Mouse (Mus musculus) brain, adult 2 months (tissue): ENCODE data around the gene Rhobtb1.

ENCODE experiments used
- DNase-seq: peaks from one replicate; pipeline ENCODE4 v3.0.0; 2011; ENCODE audit warnings: low read depth, low spot score

The Rhobtb1 gene

DNA sequence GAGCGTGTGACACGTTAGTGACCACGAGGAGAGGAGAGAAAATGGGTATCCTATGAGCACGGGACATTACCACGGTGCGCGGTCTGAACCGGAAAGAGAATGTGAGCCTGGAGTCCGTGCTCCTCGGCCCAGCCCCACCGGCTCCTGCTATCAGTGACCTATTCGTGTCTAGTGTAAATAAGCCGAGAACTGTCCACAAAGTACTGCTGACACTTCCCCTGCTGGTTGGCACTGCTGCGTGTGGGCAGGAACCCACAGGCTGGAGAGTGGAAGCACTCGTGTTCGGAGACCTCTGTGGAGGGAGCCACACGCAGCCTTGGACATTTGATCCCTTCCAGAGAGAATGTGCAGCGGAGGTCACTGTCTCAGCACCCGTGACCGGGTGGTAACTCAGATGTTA is at the start of gene Rhobtb1:
TSS of gene Rhobtb1 (plus strand) at position 390 of the 400 bp plus-strand sequence.
- DNase-seq = no peak

DNA sequence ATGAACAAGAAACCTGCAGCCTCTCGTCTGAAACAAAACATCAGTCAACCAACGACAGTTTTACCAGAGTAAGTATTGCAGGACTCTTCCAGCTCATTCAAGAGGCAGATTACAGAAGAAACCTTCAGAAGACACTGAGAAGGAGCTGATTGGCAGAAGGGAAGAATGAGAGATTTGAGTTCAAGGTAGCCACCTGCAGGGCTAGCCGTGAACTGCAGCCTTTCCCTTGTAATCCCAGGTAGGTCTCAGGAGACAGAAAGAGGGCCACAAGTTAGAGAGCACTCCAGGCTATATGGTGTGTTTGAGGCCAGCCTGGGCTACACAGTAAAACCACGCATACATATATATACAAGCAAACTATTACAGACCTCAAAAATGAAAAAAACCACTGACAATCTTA is 49.2 kb upstream of the Rhobtb1 start:
- DNase-seq = peak; percentile 64

DNA sequence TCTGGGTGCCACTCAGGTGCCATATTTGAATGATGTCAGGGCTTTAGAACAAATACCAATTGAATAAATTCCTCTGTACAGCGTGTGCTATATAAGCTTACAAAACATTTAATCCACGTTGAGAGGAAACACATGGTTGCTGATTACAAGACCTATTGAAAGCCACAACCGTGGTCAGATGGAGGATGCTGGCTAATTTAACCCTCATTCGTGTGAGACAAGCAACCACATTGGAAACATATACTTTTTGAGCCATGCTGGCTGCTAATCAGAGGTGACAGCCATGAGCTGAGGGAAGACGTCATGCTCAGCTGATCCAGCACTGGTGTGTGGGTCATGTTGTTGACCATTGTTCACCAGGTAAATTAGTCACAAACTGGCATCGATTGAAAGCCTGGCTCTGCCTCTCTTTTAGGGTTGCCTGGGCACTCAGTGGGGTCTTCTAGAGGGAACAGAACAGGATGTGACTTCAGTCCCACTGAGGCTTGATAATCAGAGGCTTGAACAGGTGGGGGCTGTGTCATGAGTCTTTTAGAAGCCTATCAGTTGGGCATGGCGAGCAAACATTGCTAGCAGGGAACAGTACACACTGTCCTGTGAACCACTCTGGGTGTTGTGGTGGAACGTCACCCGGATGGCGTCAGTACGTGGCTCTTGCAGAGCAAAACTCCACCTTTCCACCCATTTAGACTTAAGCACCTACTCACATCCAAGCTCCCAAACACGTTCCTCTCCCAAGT is 46.9 kb upstream of the Rhobtb1 start:
- no peak for DNase-seq

DNA sequence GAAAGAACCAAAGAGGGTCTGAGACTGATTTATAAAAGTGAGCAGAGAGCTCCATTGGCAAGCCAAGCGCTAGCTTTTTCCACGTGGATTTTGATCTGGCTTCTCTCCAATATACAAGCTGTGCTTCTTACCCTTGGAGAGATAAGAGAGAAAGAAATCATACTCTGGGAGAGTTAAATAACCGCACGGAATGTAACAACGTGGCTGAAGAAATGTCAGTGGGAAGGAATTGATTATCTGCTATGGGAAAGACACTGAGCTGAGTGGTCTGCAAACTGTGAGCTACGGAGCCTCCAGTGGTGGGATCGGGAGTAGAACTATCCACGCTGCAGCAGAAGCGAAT is 46.4 kb upstream of the Rhobtb1 start:
- no peak for DNase-seq

DNA sequence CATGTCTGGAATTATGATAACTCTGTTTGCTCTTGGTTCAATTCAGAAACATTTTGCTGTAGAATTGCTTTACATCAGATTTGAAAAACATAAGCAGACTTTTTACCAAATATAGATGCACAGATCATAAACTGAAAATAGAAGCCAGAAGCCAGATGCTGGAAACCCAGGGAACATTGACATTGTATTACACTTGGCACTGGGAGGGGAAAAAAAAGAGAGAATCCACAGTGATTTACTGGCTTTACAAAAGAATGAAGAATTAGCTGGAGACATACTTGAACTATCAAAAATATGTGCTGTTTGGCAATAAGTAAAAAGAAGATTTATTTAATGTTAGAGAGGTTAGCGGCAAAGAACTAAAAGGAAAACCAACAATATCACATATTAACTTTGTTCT is 44.4 kb upstream of the Rhobtb1 start:
- DNase-seq = peak; percentile 20

DNA sequence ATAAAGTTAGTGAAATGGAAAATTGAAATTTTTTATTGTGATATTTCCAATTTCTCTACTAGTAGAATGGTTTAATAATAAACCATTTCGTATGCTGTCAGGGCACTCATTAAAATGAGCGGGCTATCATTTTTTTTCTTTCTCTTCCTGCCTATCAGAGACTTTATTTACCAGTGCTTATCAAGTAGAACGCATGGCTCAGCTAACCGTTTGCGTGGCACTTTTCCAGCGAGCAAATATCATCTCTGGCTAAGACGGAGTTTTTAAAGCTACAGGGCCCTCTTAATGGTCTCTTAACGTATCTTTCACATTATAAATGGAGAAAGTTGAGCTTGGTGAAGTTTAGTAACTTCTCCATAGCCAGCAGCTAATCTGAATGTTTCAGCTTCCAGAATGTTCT is 44.0 kb upstream of the Rhobtb1 start:
- DNase-seq = no peak

DNA sequence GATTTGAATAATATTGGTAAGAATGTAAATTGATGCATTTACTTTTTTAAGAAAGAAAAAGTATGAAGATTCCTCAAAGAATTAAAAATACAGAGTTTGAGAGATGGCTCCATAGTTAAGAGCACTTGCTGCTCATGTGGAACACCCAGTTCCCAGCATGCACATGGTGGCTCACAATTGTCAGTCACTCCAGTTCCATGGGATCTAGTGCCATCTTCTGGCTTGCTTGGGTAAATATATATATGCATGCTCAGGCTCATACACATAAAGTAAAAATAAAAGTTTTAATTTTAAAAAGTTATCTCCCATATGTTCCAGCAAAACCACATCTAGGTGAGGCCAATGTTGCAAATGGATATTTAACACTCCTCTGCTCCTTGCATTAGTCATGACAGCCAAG is 36.9 kb upstream of the Rhobtb1 start:
- peak; percentile 39 for DNase-seq

DNA sequence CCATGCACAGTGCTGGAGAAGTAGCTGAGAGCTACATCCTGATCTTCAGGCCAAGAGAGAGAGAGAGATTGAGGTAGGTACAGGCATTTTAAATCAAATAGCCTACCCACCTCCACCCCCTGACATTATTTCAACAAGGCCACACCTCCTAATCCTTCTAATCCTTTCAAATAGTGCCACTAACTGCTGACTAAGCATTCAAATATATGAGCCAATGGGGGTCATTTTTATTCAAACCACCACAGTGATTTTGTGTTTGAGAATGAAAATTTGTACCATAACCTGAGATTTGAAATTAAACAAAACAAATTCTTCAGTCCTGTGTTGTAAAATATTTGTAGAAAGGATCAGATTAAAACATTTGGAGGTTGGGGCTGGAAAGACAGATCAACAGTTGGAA is 33.2 kb upstream of the Rhobtb1 start:
- DNase-seq = no peak

DNA sequence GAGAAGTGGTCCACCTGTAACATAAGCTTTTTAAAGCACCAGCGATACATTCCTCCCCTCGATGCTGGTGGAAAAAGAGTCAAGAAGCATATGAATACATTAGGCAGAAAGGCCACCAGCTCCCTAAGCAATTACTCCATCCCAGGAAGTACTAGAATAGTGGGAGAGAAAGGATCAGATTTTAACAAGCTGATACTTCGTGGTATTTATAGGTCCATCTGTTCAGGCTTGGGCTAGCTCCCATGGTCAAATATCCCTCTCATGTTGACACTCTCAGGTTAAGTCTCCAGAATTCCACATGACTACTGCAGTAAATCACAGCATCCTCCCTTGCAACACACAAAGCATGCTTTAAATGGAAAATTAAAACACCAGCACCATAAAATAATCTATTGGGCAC is 32.3 kb upstream of the Rhobtb1 start:
- DNase-seq = no peak

DNA sequence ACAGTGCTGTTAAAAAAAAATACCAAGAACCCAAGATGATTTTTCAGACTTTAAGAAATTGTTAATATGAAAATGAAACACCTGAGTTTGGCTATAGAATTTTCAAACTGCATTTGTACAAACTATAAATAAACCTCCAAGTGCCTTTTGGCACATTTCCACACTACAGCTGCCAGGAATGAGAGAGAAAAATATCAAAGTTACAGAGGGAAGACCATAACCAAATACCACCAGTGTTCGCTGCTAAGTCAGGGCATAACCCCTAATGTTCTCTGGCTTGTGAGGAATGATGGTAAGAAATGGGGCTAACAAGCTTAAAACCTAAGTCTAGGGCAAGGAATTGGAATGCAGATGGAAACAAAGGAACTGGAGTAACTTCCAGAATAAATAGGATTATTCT is 31.8 kb upstream of the Rhobtb1 start:
- DNase-seq = no peak

DNA sequence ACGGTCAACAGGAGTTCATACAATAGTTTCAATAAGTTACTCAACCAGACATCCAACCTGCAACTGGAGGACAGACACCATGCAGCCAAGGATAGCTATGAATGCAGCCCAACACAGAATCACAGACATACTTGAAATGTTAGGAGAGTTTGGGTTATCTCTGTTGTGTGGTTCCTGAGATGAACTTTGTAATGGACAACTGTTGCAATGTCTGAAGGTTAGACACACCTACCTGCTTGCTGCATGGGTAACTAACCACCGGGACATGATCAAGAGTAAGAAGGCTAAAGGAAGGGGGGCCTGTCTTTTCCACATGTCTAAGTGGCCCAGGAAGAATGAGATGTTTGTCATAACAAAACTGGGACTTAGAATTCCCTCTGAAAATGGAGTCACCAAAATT is 24.7 kb upstream of the Rhobtb1 start:
- DNase-seq = no peak

DNA sequence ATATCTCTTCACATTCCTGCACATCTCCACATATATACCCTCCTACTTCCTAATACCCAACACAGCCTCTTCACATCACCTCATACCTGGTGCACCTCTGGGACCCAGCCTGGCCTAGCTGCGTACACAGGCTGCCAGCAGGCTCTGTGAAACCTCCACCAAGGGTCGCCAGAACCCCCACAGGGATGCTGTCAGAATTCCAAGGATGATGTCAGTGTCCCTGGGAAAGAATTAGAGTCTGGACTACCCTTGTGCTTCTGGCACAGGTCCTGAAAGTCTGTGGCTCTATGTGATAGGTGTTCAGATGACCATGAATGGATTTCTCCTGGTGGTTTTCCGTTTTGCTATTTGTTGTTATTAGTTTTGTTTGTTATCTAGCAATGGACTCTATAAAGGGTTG is 22.7 kb upstream of the Rhobtb1 start:
- DNase-seq = no peak

DNA sequence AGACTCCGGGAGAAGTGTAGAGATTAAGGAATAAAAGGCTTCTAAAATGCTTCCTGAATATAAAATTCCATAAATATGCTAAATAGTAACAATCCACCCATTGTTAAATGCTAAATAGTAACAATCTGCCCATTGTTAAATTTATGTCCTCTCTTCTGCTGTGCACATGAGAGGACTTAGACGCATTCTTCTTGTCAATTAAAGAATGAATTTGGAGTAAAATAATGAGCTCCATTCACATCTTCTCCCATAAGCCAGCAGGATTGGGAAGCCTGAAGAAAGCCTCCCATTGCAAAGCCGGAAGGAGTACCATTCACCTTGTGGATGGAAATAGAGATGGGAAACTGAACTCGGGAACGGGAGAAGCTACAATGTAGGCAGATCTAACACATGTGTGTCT is 20.6 kb upstream of the Rhobtb1 start:
- no peak for DNase-seq

DNA sequence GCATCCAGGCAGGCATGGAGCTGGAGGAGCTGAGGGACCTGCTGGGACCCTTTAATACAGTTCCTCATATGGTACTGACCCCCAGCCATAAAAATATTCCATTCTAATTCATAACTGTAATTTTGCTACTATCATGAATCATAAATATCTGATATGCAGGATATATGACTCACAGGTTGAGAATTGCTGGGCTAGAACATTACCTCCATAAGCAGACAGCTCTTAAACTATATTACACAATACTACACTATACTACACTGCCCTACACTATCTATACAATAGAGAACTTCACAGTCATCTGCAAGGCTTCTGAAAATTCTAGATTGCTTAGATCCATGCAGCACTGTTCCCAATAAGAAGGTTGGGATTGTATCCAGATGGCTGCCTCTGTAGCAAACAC is 16.9 kb upstream of the Rhobtb1 start:
- no peak for DNase-seq

DNA sequence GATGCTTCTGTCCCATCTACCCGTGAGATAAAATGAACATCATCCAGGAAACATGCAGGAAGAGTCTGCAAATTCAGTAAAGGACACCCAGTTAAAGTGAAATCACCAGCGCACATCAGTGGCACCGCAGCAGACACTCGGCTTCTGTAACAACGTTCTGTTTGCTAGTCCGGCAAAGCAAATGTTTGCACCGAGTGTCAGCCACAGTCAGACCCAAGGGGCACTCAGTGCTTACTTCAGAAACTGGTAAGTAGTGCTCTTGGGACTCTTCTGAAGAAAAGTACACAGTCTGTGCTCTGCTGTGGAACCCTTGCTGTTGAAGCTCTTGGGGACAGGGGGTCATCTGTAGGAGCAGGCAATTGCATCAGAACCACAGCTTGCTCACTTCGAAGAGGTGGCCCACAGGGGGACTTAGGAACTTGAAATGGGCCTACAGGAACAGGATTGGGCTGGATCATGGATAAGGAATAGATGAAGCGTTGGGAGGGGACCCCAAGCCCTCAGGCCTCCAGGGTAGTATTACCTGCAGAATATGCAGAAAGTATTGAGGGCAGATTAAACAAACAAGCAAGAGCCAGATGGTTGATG is 14.9 kb upstream of the Rhobtb1 start:
- no peak for DNase-seq

DNA sequence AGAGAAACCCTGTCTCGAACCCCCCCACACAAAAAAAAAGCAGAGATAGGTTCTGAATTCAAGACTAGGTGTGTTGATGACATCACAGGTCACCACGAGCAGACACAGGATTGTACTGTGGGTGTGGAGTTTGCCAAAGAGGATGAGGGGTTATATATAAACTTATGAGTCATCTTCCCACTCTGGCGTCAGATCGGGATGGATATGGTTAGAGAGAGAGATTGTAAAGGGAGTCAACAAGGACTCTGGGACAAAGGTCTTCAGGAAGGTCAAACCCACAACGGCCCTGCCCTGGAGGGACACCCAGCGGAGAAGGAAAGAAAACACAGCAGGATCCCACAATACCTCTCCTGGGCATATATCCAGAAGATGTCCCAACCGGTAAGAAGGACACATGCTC is 2.0 kb upstream of the Rhobtb1 start:
- no peak for DNase-seq

DNA sequence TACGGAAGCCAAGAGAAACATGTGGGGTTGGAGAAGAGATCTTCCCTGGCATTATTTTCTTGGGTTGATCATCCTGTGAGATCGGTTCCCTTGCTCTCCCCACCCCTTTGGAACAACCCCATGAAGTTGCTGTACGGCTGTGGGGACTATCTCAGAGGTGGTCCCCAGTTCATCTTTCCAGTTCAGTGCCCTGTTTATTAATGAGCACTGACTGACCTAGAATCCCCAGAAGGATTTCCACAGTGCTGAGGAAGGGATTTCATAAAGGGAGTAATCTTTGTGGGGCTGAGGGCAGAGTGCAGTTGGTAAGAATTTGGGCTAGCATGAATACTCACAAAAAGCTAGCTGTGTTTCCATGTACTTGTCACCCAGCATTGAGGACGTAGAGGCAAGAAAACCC is 1.7 kb downstream of the Rhobtb1 start:
- DNase-seq = no peak

DNA sequence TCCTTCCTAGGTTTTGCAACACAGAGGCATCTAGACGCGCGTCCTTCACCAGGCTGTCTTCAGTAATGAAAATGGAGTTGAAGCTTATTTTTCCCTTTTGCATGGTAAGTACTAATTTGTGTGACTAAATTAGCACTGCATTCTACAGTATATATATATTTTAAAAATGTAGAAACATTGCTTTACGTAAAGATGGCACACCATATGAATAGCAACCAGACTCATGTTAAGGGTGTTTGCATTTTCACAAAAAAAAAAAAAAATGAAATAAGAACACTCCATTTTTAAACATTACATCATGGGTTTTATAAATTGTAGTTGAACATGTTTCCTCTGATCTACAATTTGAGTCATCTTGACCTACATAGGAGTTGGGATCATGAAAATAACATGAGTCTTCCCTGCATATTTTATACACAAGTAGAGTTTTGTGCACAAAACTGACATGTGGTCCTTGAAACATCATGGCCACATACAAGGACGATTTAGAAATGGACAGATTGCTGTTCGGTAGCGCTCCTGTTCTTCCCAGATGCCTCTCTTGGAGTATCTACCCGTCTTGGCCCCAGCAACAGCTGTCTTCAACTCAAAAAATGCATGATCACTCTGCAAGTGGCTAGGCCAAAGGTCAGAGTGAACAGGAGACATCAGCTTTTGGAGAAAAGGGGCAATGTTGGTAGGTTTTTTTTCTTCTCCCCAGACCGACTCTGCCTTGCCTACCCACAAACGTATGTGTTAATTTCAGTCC is 4.4 kb downstream of the Rhobtb1 start:
- DNase-seq = peak; percentile 37

DNA sequence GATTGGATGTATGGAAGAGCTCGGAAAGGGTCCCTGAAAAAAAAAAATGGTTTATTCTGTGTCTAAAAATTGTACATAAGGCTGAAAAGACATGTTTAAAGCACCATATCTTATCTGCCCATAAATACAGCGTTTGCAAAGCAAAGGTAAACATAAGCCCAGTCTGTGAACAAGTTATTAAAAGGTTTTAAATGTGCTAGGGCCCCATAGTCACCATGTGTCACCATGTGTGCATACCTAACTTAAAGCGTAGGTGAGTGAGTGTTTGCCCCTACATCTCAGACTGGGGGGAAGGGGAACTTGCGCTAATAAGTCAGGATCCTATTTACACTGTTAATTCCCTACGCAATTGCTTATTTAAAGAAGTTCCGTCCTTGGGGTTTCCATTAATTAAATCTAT is 5.2 kb downstream of the Rhobtb1 start:
- DNase-seq = no peak

DNA sequence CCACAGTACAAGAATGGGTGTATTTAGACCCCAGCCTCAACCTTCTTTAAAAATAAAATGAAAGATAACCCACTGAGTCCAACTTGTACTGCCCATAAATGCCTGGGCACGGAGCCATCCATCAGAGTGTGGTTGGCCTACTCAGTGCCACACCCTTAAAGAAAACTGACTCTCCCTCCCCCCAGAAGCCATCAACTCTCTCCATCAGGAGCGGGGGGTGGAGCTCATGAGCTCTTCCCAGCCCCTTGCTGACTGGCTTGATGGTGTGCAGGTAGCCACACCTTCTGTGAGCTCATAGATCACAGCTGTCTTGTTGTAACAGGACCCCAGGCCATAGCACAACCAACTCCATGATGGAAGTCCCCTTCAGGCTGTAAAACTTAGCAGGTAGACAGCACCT is 6.2 kb downstream of the Rhobtb1 start:
- DNase-seq = no peak

DNA sequence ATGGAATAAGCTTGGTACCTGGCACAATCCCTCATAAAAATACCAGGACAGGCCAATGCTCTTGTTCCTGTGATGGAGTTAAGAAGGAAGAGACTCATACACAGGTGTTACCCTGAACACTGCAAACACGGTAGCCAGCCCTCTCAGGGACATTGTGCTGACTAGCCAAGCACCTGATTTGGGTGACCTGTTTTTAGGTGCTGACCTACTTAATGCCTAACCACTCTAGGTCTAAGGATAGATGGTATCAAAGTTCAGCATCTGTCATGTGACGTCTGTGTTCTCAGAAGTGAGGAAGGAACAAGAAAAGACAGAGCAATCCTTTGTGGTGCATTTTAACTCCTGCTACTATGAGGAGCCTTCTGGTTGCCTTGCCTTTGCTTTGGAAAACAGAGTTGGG is 9.6 kb downstream of the Rhobtb1 start:
- DNase-seq = no peak

DNA sequence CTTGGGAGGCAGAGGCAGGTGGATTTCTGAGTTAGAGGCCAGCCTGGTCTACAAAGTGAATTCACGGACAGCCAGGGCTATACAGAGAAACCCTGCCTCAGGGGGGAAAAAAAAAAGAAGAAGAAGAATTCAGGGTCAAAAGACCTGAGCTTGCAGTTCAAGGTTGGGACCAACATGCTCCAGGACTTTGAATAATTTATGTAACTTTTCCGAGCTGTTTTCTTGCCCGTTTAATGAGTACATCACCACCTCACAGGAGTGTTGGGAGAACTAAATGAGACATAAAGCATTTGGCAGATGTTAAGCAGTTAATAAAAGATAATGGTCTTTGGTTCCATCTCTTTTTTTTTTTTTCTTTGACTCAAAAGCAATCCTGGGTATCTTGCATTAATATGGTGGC is 10.3 kb downstream of the Rhobtb1 start:
- no peak for DNase-seq

DNA sequence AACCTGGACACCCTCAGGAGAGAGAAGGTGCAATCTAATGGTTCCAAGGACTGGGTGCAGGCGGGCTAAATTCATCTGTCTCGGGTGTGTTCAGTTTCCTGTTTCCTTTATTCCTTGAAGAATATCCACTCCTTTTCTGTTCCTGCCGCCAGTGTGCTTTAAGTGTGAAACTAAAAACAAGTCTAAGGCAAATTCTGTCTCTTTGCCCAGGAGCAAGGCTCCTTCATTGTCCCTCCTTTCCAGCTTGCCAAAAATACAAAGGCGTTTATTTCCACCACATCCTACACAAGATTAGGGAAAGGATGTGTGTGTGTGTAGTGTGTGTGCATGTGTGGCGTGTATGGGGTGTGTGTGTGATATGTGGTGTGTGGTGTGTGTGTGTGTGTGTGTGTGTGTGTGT is 11.3 kb downstream of the Rhobtb1 start:
- peak; percentile 52 for DNase-seq
